Mouse (Mus musculus) R1 (cell line): Measurements from ENCODE around the gene Birc7.

ENCODE experiments used
- DNase-seq: peaks from one replicate; pipeline ENCODE4 v3.0.0-alpha.2; 2018; ENCODE audit warnings: low read depth, low spot score

Birc7 gene

GRCm38 (mm10) chr2:180904435-180905208 is 24.2 kb upstream of the Birc7 start:
- DNase-seq: no peak

- DNase-seq: peak; percentile 61
These were observed 23.1 kb upstream of the Birc7 start for GRCm38 (mm10) chr2:180905556-180906221.

- peak; percentile 20 for DNase-seq
These were observed 17.9 kb upstream of the Birc7 start for GRCm38 (mm10) chr2:180910928-180911327.

- DNase-seq: no peak
These were observed 12.9 kb upstream of the Birc7 start for GRCm38 (mm10) chr2:180915886-180916433.

- DNase-seq: peak; percentile 38
These were observed 8.7 kb upstream of the Birc7 start for GRCm38 (mm10) chr2:180919913-180920809.

GRCm38 (mm10) chr2:180920810-180921400 is 7.9 kb upstream of the Birc7 start, which contains the start of gene Ythdf1:
Gene Ythdf1, minus strand, starts transcription at chr2:180920949.
- peak; percentile 96 for DNase-seq

GRCm38 (mm10) chr2:180922739-180923138 is 6.1 kb upstream of the Birc7 start:
- DNase-seq: no peak

GRCm38 (mm10) chr2:180925176-180925575 is 3.6 kb upstream of the Birc7 start:
- DNase-seq: peak; percentile 71

GRCm38 (mm10) chr2:180932418-180932817 is 3.6 kb downstream of the Birc7 start:
- DNase-seq: peak; percentile 28

GRCm38 (mm10) chr2:180940187-180940586 is 11.4 kb downstream of the Birc7 start:
- no peak for DNase-seq

GRCm38 (mm10) chr2:180941869-180942268 is 13.0 kb downstream of the Birc7 start:
- no peak for DNase-seq

GRCm38 (mm10) chr2:180949947-180950346 is 21.1 kb downstream of the Birc7 start:
- peak; percentile 79 for DNase-seq

GRCm38 (mm10) chr2:180952731-180953171 is 23.9 kb downstream of the Birc7 start:
- DNase-seq: peak; percentile 57

- peak; percentile 79 for DNase-seq
These were observed 24.8 kb downstream of the Birc7 start for GRCm38 (mm10) chr2:180953638-180954037.

GRCm38 (mm10) chr2:180954061-180955047 is 25.5 kb downstream of the Birc7 start, which contains the start of gene Nkain4:
Gene Nkain4, minus strand, starts transcription at chr2:180954699.
- peak; percentile 95 for DNase-seq

- no peak for DNase-seq
These were observed 30.8 kb downstream of the Birc7 start for GRCm38 (mm10) chr2:180959605-180960004.

- no peak for DNase-seq
These were observed 31.4 kb downstream of the Birc7 start for GRCm38 (mm10) chr2:180960187-180960586.

- no peak for DNase-seq
These were observed 33.9 kb downstream of the Birc7 start for GRCm38 (mm10) chr2:180962616-180963308.

GRCm38 (mm10) chr2:180963956-180964355 is 35.1 kb downstream of the Birc7 start:
- DNase-seq: peak; percentile 85
